Mouse (Mus musculus): ENCODE data around the gene Parvb. TPM values are rescaled to one million over a fixed set of nuclear protein-coding genes. Genes with fewer than 3 reads are reported as not detected.

Parvb gene
- polyA plus RNA-seq, 1 experiment from 2014 or later, result 5.4 TPM

GRCm38 (mm10) chr15:84337599-84337998 lies 105.8 kb downstream of the Parvb start:
- WGBS, result 57% methylated on average over 5 of the region's 5 CpGs
- H3K4me3 ChIP-seq (ENCODE audit: low read depth, low read length), result no peak overlapping the region
- no peaks in the 10 kb centered on the region for H3K36me3 ChIP-seq (ENCODE audit: insufficient read depth)
- H3K27me3 ChIP-seq (ENCODE audit: insufficient read depth, low read length), result no peaks in the 10 kb centered on the region
- H3K9me3 ChIP-seq (ENCODE audit: low read depth, low read length), result no peaks in the 10 kb centered on the region
- TF ChIP-seq CTCF (IDR thresholded peaks at IDR 0.05; ENCODE audit: low read depth), result no peak
- DNase-seq (no peak), ATAC-seq (ENCODE audit: insufficient read depth) (no peak)
- H3K27ac ChIP-seq (ENCODE audit: low read depth), result no peak overlapping the region
- no peaks in the 10 kb centered on the region for H3K4me1 ChIP-seq (ENCODE audit: insufficient read depth)
- no peak overlapping the region for H3K4me2 ChIP-seq
- H3K9ac ChIP-seq, result no peak overlapping the region

GRCm38 (mm10) chr15:84340926-84341325 lies 109.1 kb downstream of the Parvb start:
- no peak for DNase-seq
- ATAC-seq (ENCODE audit: insufficient read depth), result no peak
- no peak overlapping the region for H3K27ac ChIP-seq (ENCODE audit: low read depth)
- no peak overlapping the region for H3K4me3 ChIP-seq (ENCODE audit: low read depth, low read length)
- no peaks in the 10 kb centered on the region for H3K27me3 ChIP-seq (ENCODE audit: insufficient read depth, low read length)
- no peak for TF ChIP-seq CTCF (IDR thresholded peaks at IDR 0.05; ENCODE audit: low read depth)
- H3K9me3 ChIP-seq (ENCODE audit: low read depth, low read length), result no peaks in the 10 kb centered on the region
- no peak overlapping the region for H3K4me2 ChIP-seq
- WGBS, result 56% methylated on average over 2 of the region's 2 CpGs
- H3K36me3 ChIP-seq (ENCODE audit: insufficient read depth), result no peaks in the 10 kb centered on the region
- no peak overlapping the region for H3K9ac ChIP-seq
- H3K4me1 ChIP-seq (ENCODE audit: insufficient read depth), result no peaks in the 10 kb centered on the region

GRCm38 (mm10) chr15:84348769-84349168 lies 116.9 kb downstream of the Parvb start:
- Histone ChIP-seq H3K27ac (ENCODE audit: low read depth) (no peak overlapping the region), H3K27me3 (ENCODE audit: insufficient read depth, low read length) (no peaks in the 10 kb centered on the region), H3K9ac (no peak overlapping the region), H3K4me2 (no peak overlapping the region), H3K9me3 (ENCODE audit: low read depth, low read length) (no peaks in the 10 kb centered on the region), H3K36me3 (ENCODE audit: insufficient read depth) (no peaks in the 10 kb centered on the region), H3K4me1 (ENCODE audit: insufficient read depth) (no peaks in the 10 kb centered on the region), H3K4me3 (ENCODE audit: low read depth, low read length) (no peak overlapping the region)
- no peak for ATAC-seq (ENCODE audit: insufficient read depth)
- WGBS, result 89% methylated on average over 4 of the region's 4 CpGs
- DNase-seq, result no peak
- TF ChIP-seq CTCF (IDR thresholded peaks at IDR 0.05; ENCODE audit: low read depth), result peak; percentile 42

GRCm38 (mm10) chr15:84349915-84350738 lies 118.3 kb downstream of the Parvb start:
- Histone ChIP-seq H3K9me3 (ENCODE audit: low read depth, low read length) (no peaks in the 10 kb centered on the region), H3K9ac (no peak overlapping the region), H3K4me1 (ENCODE audit: insufficient read depth) (no peaks in the 10 kb centered on the region), H3K27me3 (ENCODE audit: insufficient read depth, low read length) (no peaks in the 10 kb centered on the region), H3K4me2 (no peak overlapping the region), H3K27ac (ENCODE audit: low read depth) (no peak overlapping the region), H3K36me3 (ENCODE audit: insufficient read depth) (no peaks in the 10 kb centered on the region), H3K4me3 (ENCODE audit: low read depth, low read length) (no peak overlapping the region)
- 36% methylated on average over 14 of the region's 14 CpGs for WGBS
- ATAC-seq (ENCODE audit: insufficient read depth), result no peak
- no peak for TF ChIP-seq CTCF (IDR thresholded peaks at IDR 0.05; ENCODE audit: low read depth)
- peak; percentile 9 for DNase-seq

GRCm38 (mm10) chr15:84351342-84351741 lies 119.5 kb downstream of the Parvb start:
- ATAC-seq (ENCODE audit: insufficient read depth), result no peak
- no peaks in the 10 kb centered on the region for H3K27me3 ChIP-seq (ENCODE audit: insufficient read depth, low read length)
- no peak for DNase-seq

GRCm38 (mm10) chr15:84351915-84352844 lies 120.3 kb downstream of the Parvb start:
- TF ChIP-seq CTCF (IDR thresholded peaks at IDR 0.05; ENCODE audit: low read depth), result no peak
- H3K27me3 ChIP-seq (ENCODE audit: insufficient read depth, low read length), result no peaks in the 10 kb centered on the region
- H3K27ac ChIP-seq (ENCODE audit: low read depth), result peak overlapping the region; percentile 71
- DNase-seq (peak; percentile 84), ATAC-seq (ENCODE audit: insufficient read depth) (peak; percentile 80)
- H3K4me2 ChIP-seq, result 0 out of 2 replicates have a peak overlapping the region, but pooled peaks have one; percentile 10
- WGBS, result 35% methylated on average over 21 of the region's 21 CpGs
- no peak overlapping the region for H3K9ac ChIP-seq
- no peaks in the 10 kb centered on the region for H3K4me1 ChIP-seq (ENCODE audit: insufficient read depth)
- H3K9me3 ChIP-seq (ENCODE audit: low read depth, low read length), result no peaks in the 10 kb centered on the region
- H3K36me3 ChIP-seq (ENCODE audit: insufficient read depth), result no peaks in the 10 kb centered on the region
- no peak overlapping the region for H3K4me3 ChIP-seq (ENCODE audit: low read depth, low read length)

More at GRCm38 (mm10) chr15:84351342-84351741, 119.5 kb downstream of the Parvb start:
- no peak for TF ChIP-seq CTCF (IDR thresholded peaks at IDR 0.05; ENCODE audit: low read depth)
- H3K9me3 ChIP-seq (ENCODE audit: low read depth, low read length), result no peaks in the 10 kb centered on the region
- H3K36me3 ChIP-seq (ENCODE audit: insufficient read depth), result no peaks in the 10 kb centered on the region
- no peaks in the 10 kb centered on the region for H3K4me1 ChIP-seq (ENCODE audit: insufficient read depth)
- H3K27ac ChIP-seq (ENCODE audit: low read depth), result peak overlapping the region; percentile 71; the same call in 1 of the 2 replicates
- H3K4me3 ChIP-seq (ENCODE audit: low read depth, low read length), result no peak overlapping the region
- no peak overlapping the region for H3K4me2 ChIP-seq
- WGBS, result 82% methylated on average over 7 of the region's 7 CpGs
- H3K9ac ChIP-seq, result no peak overlapping the region

GRCm38 (mm10) chr15:84355081-84355480 lies 123.2 kb downstream of the Parvb start:
- H3K4me2 ChIP-seq, result no peak overlapping the region
- no peak for TF ChIP-seq CTCF (IDR thresholded peaks at IDR 0.05; ENCODE audit: low read depth)
- H3K36me3 ChIP-seq (ENCODE audit: insufficient read depth), result no peaks in the 10 kb centered on the region
- H3K9me3 ChIP-seq (ENCODE audit: low read depth, low read length), result no peaks in the 10 kb centered on the region
- H3K27me3 ChIP-seq (ENCODE audit: insufficient read depth, low read length), result no peaks in the 10 kb centered on the region
- no peak overlapping the region for H3K4me3 ChIP-seq (ENCODE audit: low read depth, low read length)
- H3K9ac ChIP-seq, result no peak overlapping the region
- 64% methylated on average over 5 of the region's 5 CpGs for WGBS
- ATAC-seq (ENCODE audit: insufficient read depth), result no peak
- DNase-seq, result no peak
- no peaks in the 10 kb centered on the region for H3K4me1 ChIP-seq (ENCODE audit: insufficient read depth)
- H3K27ac ChIP-seq (ENCODE audit: low read depth), result no peak overlapping the region
